Mouse (Mus musculus) cerebellum, adult 2 months (tissue): ENCODE measurements around the gene Akt3. TPM values are rescaled to one million over a fixed set of nuclear protein-coding genes. Genes with fewer than 3 reads are reported as not detected.
A peak's percentile ranks its signal among the peaks of the same experiment; 100 is the strongest.

Experiments
- DNase-seq, 2 experiments: peaks; one replicate each; pipeline ENCODE4 v3.0.0; 2021
- H3K27ac ChIP-seq: fragments of 200-500 bp; 2 replicates; pipeline ENCODE4 v1.5.1; 2012; ENCODE audit warnings: low read length, control low read depth, inconsistent platforms; ENCODE audit not compliant: insufficient read depth
- H3K27me3 ChIP-seq: fragments of 200-500 bp; 2 replicates; pipeline ENCODE4 v1.6.1; 2012; ENCODE audit warnings: inconsistent platforms, mild to moderate bottlenecking, low read length, moderate library complexity; ENCODE audit not compliant: control insufficient read depth, insufficient read depth
- H3K4me1 ChIP-seq: fragments of 200-500 bp; 2 replicates; pipeline ENCODE4 v1.6.1; 2011; ENCODE audit warnings: low read length; ENCODE audit not compliant: control insufficient read depth, insufficient read depth
- H3K4me3 ChIP-seq: fragments of 200-500 bp; replicated peaks from 2 replicates; pipeline ENCODE3; 2011; ENCODE audit warnings: mild to moderate bottlenecking, low read depth, low read length, control low read depth; ENCODE audit not compliant: insufficient read depth
- CTCF ChIP-seq: fragments of 200-500 bp; IDR thresholded peaks from 2 replicates; pipeline ENCODE4 v1.5.1; 2011; ENCODE audit warnings: low read depth, mild to moderate bottlenecking, control low read depth, low read length, moderate library complexity, borderline replicate concordance; ENCODE audit not compliant: insufficient read depth
- POLR2A ChIP-seq: fragments of 200-500 bp; IDR thresholded peaks from 2 replicates; pipeline ENCODE4 v1.6.1; 2011; ENCODE audit warnings: low read length, control low read depth, borderline replicate concordance; ENCODE audit not compliant: insufficient read depth
- WGBS: fragments of 180-500 bp; shearing (Covaris S2); methylation state at CpG from one replicate; pipeline ENCODE4 v1.1.7; 2018; 5-methylcytosine and 5-hydroxymethylcytosine counted together
- polyA plus RNA-seq: library from polyadenylated mRNA; depleted of rRNA; stranded (reverse); fragments of >200 nt; gene quantifications from 2 replicates; pipeline ENCODE4 v1.2.3, GENCODE M21; 2012

Gene Akt3
- polyA plus RNA-seq, 1 experiment: 40.0 TPM

GRCm38 (mm10) chr1:177014921-177015439 lies 243.0 kb downstream of the Akt3 start:
- TF ChIP-seq POLR2A (no peak), CTCF (no peak)
- Histone ChIP-seq H3K4me3 (no peak overlapping the region), H3K4me1 (peaks cover 23% of the 10 kb centered on the region), H3K27me3 (no peaks in the 10 kb centered on the region), H3K27ac (peak overlapping the region; percentile 32; the same call in 1 of the 2 replicates)
- WGBS: 67% methylated on average over 6 of the region's 6 CpGs
- DNase-seq: no peak

- Histone ChIP-seq H3K4me1 (peaks cover 23% of the 10 kb centered on the region), H3K4me3 (no peak overlapping the region), H3K27me3 (no peaks in the 10 kb centered on the region), H3K27ac (peak overlapping the region; percentile 32)
- TF ChIP-seq POLR2A (no peak), CTCF (no peak)
- DNase-seq: peak in 1 of 2 experiments; percentile 33
- WGBS: 13% methylated on average over 2 of the region's 2 CpGs
Observed at GRCm38 (mm10) chr1:177014346-177014745, 243.7 kb downstream of the Akt3 start.

- peak overlapping the region; percentile 32 for H3K27ac ChIP-seq
Observed at GRCm38 (mm10) chr1:177013776-177014175, 244.2 kb downstream of the Akt3 start.

GRCm38 (mm10) chr1:177013313-177013712 lies 244.7 kb downstream of the Akt3 start:
- WGBS: 27% methylated on average over 1 of the region's 1 CpGs
- Histone ChIP-seq H3K4me1 (peaks cover 20% of the 10 kb centered on the region), H3K27ac (peak overlapping the region; percentile 15; the same call in 1 of the 2 replicates), H3K27me3 (no peaks in the 10 kb centered on the region), H3K4me3 (no peak overlapping the region)
- TF ChIP-seq CTCF: no peak
- TF ChIP-seq POLR2A: no peak
- DNase-seq: no peak

More at GRCm38 (mm10) chr1:177013776-177014175, 244.2 kb downstream of the Akt3 start:
- Histone ChIP-seq H3K4me3 (no peak overlapping the region), H3K4me1 (peaks cover 20% of the 10 kb centered on the region), H3K27me3 (no peaks in the 10 kb centered on the region)
- no peak for TF ChIP-seq POLR2A
- TF ChIP-seq CTCF: no peak
- DNase-seq: peak; percentile 57 to 82
- 2% methylated on average over 3 of the region's 3 CpGs for WGBS

- H3K27me3 ChIP-seq: no peaks in the 10 kb centered on the region
- TF ChIP-seq CTCF (no peak), POLR2A (no peak)
- H3K4me1 ChIP-seq: peaks cover 20% of the 10 kb centered on the region
- no peak overlapping the region for H3K4me3 ChIP-seq
- no peak overlapping the region for H3K27ac ChIP-seq
- DNase-seq: no peak
- WGBS: 84% methylated on average over 3 of the region's 3 CpGs
Observed at GRCm38 (mm10) chr1:177012774-177013173, 245.2 kb downstream of the Akt3 start.

GRCm38 (mm10) chr1:177011688-177012087 lies 246.3 kb downstream of the Akt3 start:
- Histone ChIP-seq H3K4me3 (no peak overlapping the region), H3K27me3 (no peaks in the 10 kb centered on the region), H3K27ac (no peak overlapping the region), H3K4me1 (peaks cover 24% of the 10 kb centered on the region)
- no peak for DNase-seq
- TF ChIP-seq POLR2A (no peak), CTCF (no peak)
- WGBS: 91% methylated on average over 13 of the region's 13 CpGs

GRCm38 (mm10) chr1:177010607-177011302 lies 247.2 kb downstream of the Akt3 start:
- TF ChIP-seq CTCF (no peak), POLR2A (no peak)
- Histone ChIP-seq H3K27ac (no peak overlapping the region), H3K4me3 (no peak overlapping the region), H3K27me3 (no peaks in the 10 kb centered on the region), H3K4me1 (peaks cover 24% of the 10 kb centered on the region)
- DNase-seq: no peak
- WGBS: 82% methylated on average over 6 of the region's 6 CpGs

- H3K27me3 ChIP-seq: no peaks in the 10 kb centered on the region
- no peak overlapping the region for H3K4me3 ChIP-seq
- no peak for TF ChIP-seq POLR2A
- TF ChIP-seq CTCF: no peak
- WGBS: 59% methylated on average over 3 of the region's 3 CpGs
- DNase-seq: no peak
- H3K27ac ChIP-seq: no peak overlapping the region
- peaks cover 20% of the 10 kb centered on the region for H3K4me1 ChIP-seq
Observed at GRCm38 (mm10) chr1:177010041-177010440, 248.0 kb downstream of the Akt3 start.
